Mouse (Mus musculus) heart, embryonic 14.5 days (tissue): ENCODE data around the gene Gm10097. TPM values are rescaled to one million over a fixed set of nuclear protein-coding genes. Genes with fewer than 3 reads are reported as not detected.

Experiments used
- ATAC-seq: fragments of 200-750 bp; cut with Nextera tagmentation; 2 replicates; pipeline ENCODE4 v1.8.0; 2017; ENCODE audit warnings: low read depth, moderate TSS enrichment; ENCODE audit not compliant: insufficient number of reproducible peaks, insufficient read depth, low FRiP score
- H3K27ac ChIP-seq, 2 experiments: fragments of 200-500 bp in 1 of 2; fragments of 300-500 bp in 1 of 2; sonication (generic) in 1 of 2; replicated peaks in 1 of 2; 2 replicates each; pipeline ENCODE4 v1.5.1; 2012 to 2014; ENCODE audit warnings: low read depth in 2 of 2, low read length in 2 of 2, control low read depth in 1 of 2, mild to moderate bottlenecking in 1 of 2, mixed read lengths in 1 of 2; ENCODE audit not compliant: control insufficient read depth in 1 of 2, insufficient read depth in 1 of 2
- H3K27me3 ChIP-seq: fragments of 300-500 bp; sonication (generic); 2 replicates; pipeline ENCODE4 v1.6.1; 2014; ENCODE audit warnings: mild to moderate bottlenecking, low read length, control low read depth; ENCODE audit not compliant: control insufficient read depth, insufficient read depth
- H3K36me3 ChIP-seq: fragments of 300-500 bp; sonication (generic); 2 replicates; pipeline ENCODE4 v1.6.1; 2014; ENCODE audit warnings: mild to moderate bottlenecking, control low read depth, low read length, mixed read lengths; ENCODE audit not compliant: control insufficient read depth, insufficient read depth
- H3K4me1 ChIP-seq, 2 experiments: fragments of 200-500 bp in 1 of 2; fragments of 300-500 bp in 1 of 2; sonication (generic) in 1 of 2; 2 replicates each; pipeline ENCODE4 v1.6.1; 2012 to 2014; ENCODE audit warnings: low read length in 2 of 2, control low read depth in 1 of 2, mixed read lengths in 1 of 2; ENCODE audit not compliant: control insufficient read depth in 2 of 2, insufficient read depth in 2 of 2
- H3K4me2 ChIP-seq: fragments of 300-500 bp; sonication (generic); 2 replicates; pipeline ENCODE4 v1.6.1; 2014; ENCODE audit warnings: mild to moderate bottlenecking, low read length
- H3K4me3 ChIP-seq, 2 experiments: fragments of 200-500 bp in 1 of 2; fragments of 300-500 bp in 1 of 2; sonication (generic) in 1 of 2; 2 replicates each; pipeline ENCODE4 v1.5.1; 2012 to 2014; ENCODE audit warnings: low read length in 2 of 2, mild to moderate bottlenecking in 2 of 2, control low read depth in 1 of 2, low read depth in 1 of 2, moderate library complexity in 1 of 2; ENCODE audit not compliant: control insufficient read depth in 1 of 2, insufficient read depth in 1 of 2
- H3K9ac ChIP-seq: fragments of 300-500 bp; sonication (generic); 2 replicates; pipeline ENCODE4 v1.6.1; 2014; ENCODE audit warnings: mild to moderate bottlenecking, low read length
- H3K9me3 ChIP-seq: fragments of 300-500 bp; sonication (generic); 2 replicates; pipeline ENCODE4 v1.6.1; 2016; ENCODE audit warnings: low read length, control low read depth; ENCODE audit not compliant: control insufficient read depth
- WGBS: fragments of 180-500 bp; shearing (Covaris S2); extraction: QIAGEN DNeasy Blood & Tissue Kit; methylation state at CpG from one replicate; pipeline ENCODE4 v1.1.7; 2014; 5-methylcytosine and 5-hydroxymethylcytosine counted together
- polyA plus RNA-seq: library from polyadenylated mRNA; unstranded; fragments of >200 nt; fragmentation: Nextera tagmentation; extraction: Ambion mirVana; gene quantifications from 2 replicates; pipeline ENCODE4 v1.2.1, GENCODE M21; 2014

The Gm10097 gene
- polyA plus RNA-seq, 1 experiment from 2014 or later: 0.53 TPM

DNA sequence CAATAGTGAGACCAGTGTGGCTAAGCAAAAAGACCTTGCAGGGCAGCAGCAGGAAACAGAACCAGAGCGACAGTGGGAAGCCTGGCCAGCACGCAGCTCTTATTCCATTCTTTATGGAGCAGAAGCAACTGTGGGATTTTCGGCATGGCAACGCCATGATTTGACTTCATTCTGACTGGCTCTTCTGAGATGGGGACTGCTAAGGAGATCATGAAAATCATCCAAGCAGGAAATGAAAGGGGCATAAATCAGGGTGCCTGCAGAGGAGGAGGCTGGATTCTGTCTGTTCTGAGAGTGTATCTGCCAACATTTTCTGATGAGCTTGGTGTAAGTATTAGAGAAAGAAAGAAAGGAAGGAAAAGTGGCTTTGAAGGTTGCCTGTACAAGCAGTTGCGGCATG lies 47.2 kb downstream of the Gm10097 start:
- H3K4me2 ChIP-seq: no peak overlapping the region
- H3K27me3 ChIP-seq: no peaks in the 10 kb centered on the region
- no peak for ATAC-seq
- no peak overlapping the region for H3K9ac ChIP-seq
- no peaks in the 10 kb centered on the region for H3K4me1 ChIP-seq
- no peak overlapping the region for H3K27ac ChIP-seq
- WGBS: 91% methylated on average over 5 of the region's 5 CpGs
- H3K4me3 ChIP-seq: no peak overlapping the region
- no peaks in the 10 kb centered on the region for H3K9me3 ChIP-seq
- H3K36me3 ChIP-seq: peaks cover 80% of the 10 kb centered on the region

- WGBS: 88% methylated on average over 6 of the region's 6 CpGs
- peaks cover 81% of the 10 kb centered on the region for H3K36me3 ChIP-seq
Observed at GRCm38 (mm10) chr10:5116720-5117119, 47.7 kb downstream of the Gm10097 start.

More at GRCm38 (mm10) chr10:5116720-5117119, 47.7 kb downstream of the Gm10097 start:
- H3K9ac ChIP-seq: no peak overlapping the region
- no peaks in the 10 kb centered on the region for H3K4me1 ChIP-seq
- H3K4me3 ChIP-seq: no peak overlapping the region
- H3K9me3 ChIP-seq: no peaks in the 10 kb centered on the region
- ATAC-seq: no peak
- no peak overlapping the region for H3K27ac ChIP-seq
- no peaks in the 10 kb centered on the region for H3K27me3 ChIP-seq
- no peak overlapping the region for H3K4me2 ChIP-seq
